Mouse (Mus musculus) embryonic fibroblast, embryonic 13.5 days (primary cell): ENCODE data around the gene Mfap5. TPM values are rescaled to one million over a fixed set of nuclear protein-coding genes. Genes with fewer than 3 reads are reported as not detected.
A peak's percentile ranks its signal among the peaks of the same experiment; 100 is the strongest.
"Not testable (repeated sequence)": the region's sequence is repeated elsewhere in the genome, so short reads cannot be mapped to it uniquely, and the experiment has no call there.

ENCODE experiments used
- H3K27ac ChIP-seq: 2 replicates; pipeline ENCODE4 v1.5.1; 2012; ENCODE audit warnings: low read length, control low read depth, inconsistent platforms; ENCODE audit not compliant: insufficient read depth
- H3K4me1 ChIP-seq: 2 replicates; pipeline ENCODE4 v1.6.1; 2011; ENCODE audit warnings: low read length; ENCODE audit not compliant: control insufficient read depth, insufficient read depth
- H3K4me3 ChIP-seq: 2 replicates; pipeline ENCODE4 v1.5.1; 2011; ENCODE audit warnings: mild to moderate bottlenecking, control low read depth, low read length; ENCODE audit not compliant: insufficient read depth
- CTCF ChIP-seq: IDR thresholded peaks from 2 replicates; pipeline ENCODE4 v1.5.1; 2011; ENCODE audit warnings: mild to moderate bottlenecking, control low read depth, low read length, moderate library complexity, borderline replicate concordance; ENCODE audit not compliant: insufficient read depth
- POLR2A ChIP-seq: IDR thresholded peaks from 2 replicates; pipeline ENCODE4 v1.6.1; 2011; ENCODE audit warnings: low read depth, mild to moderate bottlenecking, control low read depth, low read length, moderate library complexity
- polyA plus RNA-seq: library from polyadenylated mRNA; stranded (reverse); fragments of >200 nt; gene quantifications from 2 replicates; pipeline ENCODE4 v1.2.4, GENCODE M21; 2011; ENCODE audit warnings: low read depth; ENCODE audit not compliant: missing spikeins, insufficient read length

The Mfap5 gene
- 66.5 and 67.6 TPM in 2 replicates for polyA plus RNA-seq

GRCm38 (mm10) chr6:122505545-122505944 lies at the start of gene Mfap5:
Gene Mfap5 (plus strand): TSS chr6:122505845.
- TF ChIP-seq POLR2A (no peak), CTCF (no peak)
- no peak within 1 kb of the TSS for H3K4me3 ChIP-seq
- no peaks in the 10 kb centered on the region for H3K4me1 ChIP-seq
- no peak within 1 kb of the TSS for H3K27ac ChIP-seq

GRCm38 (mm10) chr6:122458946-122459693 lies 46.5 kb upstream of the Mfap5 start:
- H3K4me1 ChIP-seq = no peaks in the 10 kb centered on the region
- no peak overlapping the region for H3K27ac ChIP-seq
- TF ChIP-seq POLR2A = no peak
- no peak overlapping the region for H3K4me3 ChIP-seq

GRCm38 (mm10) chr6:122466092-122466713 lies 39.4 kb upstream of the Mfap5 start:
- Histone ChIP-seq H3K4me3 (no peak overlapping the region), H3K4me1 (no peaks in the 10 kb centered on the region), H3K27ac (no peak overlapping the region)
- TF ChIP-seq POLR2A (no peak), CTCF (no peak)

GRCm38 (mm10) chr6:122469030-122469640 lies 36.5 kb upstream of the Mfap5 start:
- TF ChIP-seq POLR2A (no peak), CTCF (no peak)
- H3K4me1 ChIP-seq = no peaks in the 10 kb centered on the region
- no peak overlapping the region for H3K27ac ChIP-seq
- H3K4me3 ChIP-seq = no peak overlapping the region

GRCm38 (mm10) chr6:122470240-122470639 lies 35.4 kb upstream of the Mfap5 start:
- Histone ChIP-seq H3K27ac (no peak overlapping the region), H3K4me3 (no peak overlapping the region), H3K4me1 (no peaks in the 10 kb centered on the region)
- TF ChIP-seq POLR2A (no peak), CTCF (no peak)

GRCm38 (mm10) chr6:122471461-122471860 lies 34.2 kb upstream of the Mfap5 start:
- not testable (repeated sequence) for H3K4me3 ChIP-seq, H3K4me1 ChIP-seq, H3K27ac ChIP-seq

GRCm38 (mm10) chr6:122478062-122478461 lies 27.6 kb upstream of the Mfap5 start:
- Histone ChIP-seq H3K4me3 (no peak overlapping the region), H3K4me1 (no peaks in the 10 kb centered on the region)
- TF ChIP-seq POLR2A = no peak

GRCm38 (mm10) chr6:122485401-122486296 lies 20.0 kb upstream of the Mfap5 start:
- no peak overlapping the region for H3K27ac ChIP-seq
- no peaks in the 10 kb centered on the region for H3K4me1 ChIP-seq
- TF ChIP-seq POLR2A = no peak
- peak overlapping the region; percentile 45 for H3K4me3 ChIP-seq

More at GRCm38 (mm10) chr6:122478062-122478461, 27.6 kb upstream of the Mfap5 start:
- H3K27ac ChIP-seq = no peak overlapping the region

GRCm38 (mm10) chr6:122486297-122487117 lies 19.1 kb upstream of the Mfap5 start:
- Histone ChIP-seq H3K27ac (no peak overlapping the region), H3K4me3 (peak overlapping the region; percentile 45), H3K4me1 (no peaks in the 10 kb centered on the region)
- TF ChIP-seq POLR2A = no peak
- no peak for TF ChIP-seq CTCF
